ENCODE assay signal across 8 mouse cellular contexts in genomic region chrX:10713839-10714637, GRCm38 (mm10). TPM values are rescaled to one million over a fixed set of nuclear protein-coding genes. Genes with fewer than 3 reads are reported as not detected.
DNase-seq lines count a peak whose midpoint lies in the region; ATAC-seq lines count a peak whose summit lies in the region.

No protein-coding gene starts in this region.

- 0 out of 2 replicates have a peak overlapping the region, but pooled peaks have one; percentile 45 for H3K9ac ChIP-seq in heart, embryonic 16.5 days (ENCODE audit: low read length)
- no peak overlapping the region for H3K9ac ChIP-seq in limb, embryonic 11.5 days (ENCODE audit: low read length)
- H3K9ac ChIP-seq in neural tube, embryonic 12.5 days = no peak overlapping the region

- no peaks in the 10 kb centered on the region for H3K27me3 ChIP-seq in heart, embryonic 16.5 days (ENCODE audit: control insufficient read depth, insufficient read depth, low read length)
- no peaks in the 10 kb centered on the region; the same call in 1 of the 2 replicates for H3K27me3 ChIP-seq in limb, embryonic 11.5 days (ENCODE audit: control insufficient read depth, insufficient read depth, low read length)
- no peaks in the 10 kb centered on the region for H3K27me3 ChIP-seq in neural tube, embryonic 12.5 days (replicated peaks)

- peak overlapping the region; percentile 30 for H3K4me3 ChIP-seq in heart, embryonic 16.5 days (ENCODE audit: low read length)
- H3K4me3 ChIP-seq in limb, embryonic 11.5 days (ENCODE audit: low read depth, low read length) = no peak overlapping the region
- no peak overlapping the region for H3K4me3 ChIP-seq in neural tube, embryonic 12.5 days

- peak; percentile 13 for DNase-seq in embryo, embryonic 10 days (ENCODE audit: low spot score)
- DNase-seq in embryo, embryonic 9.5 days (ENCODE audit: extremely low spot score) = no peak
- peak; percentile 28 for DNase-seq in adrenal gland, postnatal 10 days
- DNase-seq in limb, embryonic 11.5 days (ENCODE audit: low spot score) = no peak
- DNase-seq in right cerebral cortex, postnatal 10 days (ENCODE audit: low spot score in 2 of 2) = no peak
- no peak for DNase-seq in layer of hippocampus, adult 11-12 months (ENCODE audit: low spot score)

- peak overlapping the region; percentile 55 for H3K4me2 ChIP-seq in heart, embryonic 16.5 days (ENCODE audit: low read depth, low read length)
- H3K4me2 ChIP-seq in limb, embryonic 11.5 days (ENCODE audit: low read depth, severe bottlenecking) = peak overlapping the region; percentile 24
- H3K4me2 ChIP-seq in neural tube, embryonic 12.5 days (replicated peaks) = peak overlapping the region; percentile 44

- H3K27ac ChIP-seq in heart, embryonic 16.5 days (ENCODE audit: low read length) = peak overlapping the region; percentile 51
- H3K27ac ChIP-seq in limb, embryonic 11.5 days (replicated peaks; ENCODE audit: low read depth, low read length) = 0 out of 2 replicates have a peak overlapping the region, but pooled peaks have one; percentile 30
- H3K27ac ChIP-seq in neural tube, embryonic 12.5 days = no peak overlapping the region

- H3K9me3 ChIP-seq in heart, embryonic 16.5 days (replicated peaks; ENCODE audit: control insufficient read depth, low read length) = no peaks in the 10 kb centered on the region
- no peaks in the 10 kb centered on the region for H3K9me3 ChIP-seq in limb, embryonic 11.5 days (ENCODE audit: control insufficient read depth, low read length)
- no peaks in the 10 kb centered on the region for H3K9me3 ChIP-seq in neural tube, embryonic 12.5 days

- H3K36me3 ChIP-seq in heart, embryonic 16.5 days (ENCODE audit: control insufficient read depth, insufficient read depth) = no peaks in the 10 kb centered on the region
- no peaks in the 10 kb centered on the region for H3K36me3 ChIP-seq in limb, embryonic 11.5 days (ENCODE audit: control insufficient read depth, insufficient read depth, low read length)
- H3K36me3 ChIP-seq in neural tube, embryonic 12.5 days = no peaks in the 10 kb centered on the region

- no peak for ATAC-seq in heart, embryonic 16.5 days (replicated peaks; ENCODE audit: extremely low read depth, insufficient read depth, low FRiP score)
- no peak for ATAC-seq in limb, embryonic 11.5 days (ENCODE audit: insufficient number of reproducible peaks, low FRiP score, low TSS enrichment, low read depth)
- ATAC-seq in neural tube, embryonic 12.5 days (ENCODE audit: low FRiP score, low read depth) = no peak

- 28% methylated on average over 11 of the region's 11 CpGs for WGBS in heart, embryonic 16.5 days
- WGBS in limb, embryonic 11.5 days = 36% methylated on average over 11 of the region's 11 CpGs
- 37% methylated on average over 11 of the region's 11 CpGs for WGBS in neural tube, embryonic 12.5 days

- peaks cover 9% of the 10 kb centered on the region; the same call in 1 of the 2 replicates for H3K4me1 ChIP-seq in heart, embryonic 16.5 days (ENCODE audit: control insufficient read depth, insufficient read depth, low read length)
- H3K4me1 ChIP-seq in limb, embryonic 11.5 days (ENCODE audit: control insufficient read depth, insufficient read depth, low read length) = no peaks in the 10 kb centered on the region
- no peaks in the 10 kb centered on the region for H3K4me1 ChIP-seq in neural tube, embryonic 12.5 days

RNA-seq across cellular contexts. Expression of gene Mid1ip1, which starts 0.8 kb away (rescaled TPM):
- 10 to 100 TPM; 54.7 to 60.0 TPM for total RNA-seq in adrenal gland, postnatal 10 days (2021)
- 30.3 and 34.8 TPM in 2 replicates for polyA plus RNA-seq in heart, embryonic 16.5 days (2015; fragmentation: Nextera tagmentation; extraction: Ambion mirVana)
- polyA plus RNA-seq in limb, embryonic 11.5 days (2014; fragmentation: Nextera tagmentation; extraction: Ambion mirVana) = 20.6 and 25.7 TPM in 2 replicates
- 67.1 and 68.9 TPM in 2 replicates for polyA plus RNA-seq in neural tube, embryonic 12.5 days (2016; fragmentation: Nextera tagmentation; extraction: Ambion mirVana)

Comparison
In these comparisons a context has a peak if more than half of its experiments do, and no peak if none do; other contexts are left out.
1. DNase-seq: peak in embryo, embryonic 10 days (single experiment) and adrenal gland, postnatal 10 days (single experiment); none in embryo, embryonic 9.5 days (single experiment), limb, embryonic 11.5 days (single experiment), right cerebral cortex, postnatal 10 days (0 of 2) and layer of hippocampus, adult 11-12 months (single experiment).
2. Peak in every context shown above with its lines, with median percentiles within 50 percentile points of each other: H3K4me2 ChIP-seq.